In the genomic region with DNA sequence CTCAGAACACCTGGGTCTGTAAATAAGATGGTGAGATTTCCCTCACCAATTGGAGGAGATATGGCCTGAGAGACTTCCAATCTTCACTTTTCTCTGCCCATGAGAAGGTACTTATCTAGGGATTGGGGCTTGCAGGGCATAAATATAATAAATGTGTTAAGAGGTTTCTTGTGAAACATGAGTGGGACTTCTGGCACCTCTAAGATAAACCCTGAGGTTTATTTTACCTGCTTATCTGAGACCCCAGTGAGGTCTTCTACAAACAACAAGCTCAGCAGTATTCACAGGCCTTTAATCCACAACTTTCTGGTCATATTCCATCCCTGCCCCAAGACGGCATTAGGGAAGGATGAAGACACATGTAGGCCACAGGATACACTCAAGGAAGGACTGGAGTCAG, we compare ENCODE assay signal across 22 mouse cellular contexts. TPM values are rescaled to one million over a fixed set of nuclear protein-coding genes. Genes with fewer than 3 reads are reported as not detected.
DNase-seq lines count a peak whose midpoint lies in the region; ATAC-seq and TF ChIP-seq lines count a peak whose summit lies in the region.
"Had no signal": no experiment of that assay in that cellular context is flagged by ENCODE, and none has a peak within 500 bp of the region (broad histone marks: within the 10 kb centered on the region; RNA-seq: fewer than 3 reads in every experiment).

No protein-coding gene starts in this region.

- intact Hi-C loops in left cerebral cortex, adult 2 months (cut with DNase I), result no loop called here
- intact Hi-C loops in left cerebral cortex, postnatal 4 days (cut with DNase I), result no loop called here

- H3K4me3 ChIP-seq in left cerebral cortex, adult 2 months, result no peak overlapping the region
- H3K4me3 ChIP-seq in liver, embryonic 12.5 days, result no peak overlapping the region
- no peak overlapping the region for H3K4me3 ChIP-seq in liver, embryonic 16.5 days (ENCODE audit: low read depth, low read length)
- H3K4me3 ChIP-seq in forebrain, embryonic 12.5 days (replicated peaks), result no peak overlapping the region
- H3K4me3 ChIP-seq: embryonic facial prominence, embryonic 13.5 days; forebrain, embryonic 15.5 days; heart, embryonic 10.5 days; hindbrain, embryonic 12.5 days had no signal

- H3K4me1 ChIP-seq in liver, embryonic 12.5 days, result peaks cover 48% of the 10 kb centered on the region
- H3K4me1 ChIP-seq in liver, embryonic 16.5 days (ENCODE audit: control insufficient read depth, low read depth, low read length), result peaks cover 36% of the 10 kb centered on the region
- no peaks in the 10 kb centered on the region for H3K4me1 ChIP-seq in forebrain, embryonic 12.5 days
- H3K4me1 ChIP-seq: embryonic facial prominence, embryonic 13.5 days; forebrain, embryonic 15.5 days; heart, embryonic 10.5 days; hindbrain, embryonic 12.5 days had no signal

- no peaks in the 10 kb centered on the region for H3K27me3 ChIP-seq in liver, embryonic 12.5 days (replicated peaks)
- H3K27me3 ChIP-seq in liver, embryonic 16.5 days (ENCODE audit: control insufficient read depth, insufficient read depth, low read depth, low read length), result no peaks in the 10 kb centered on the region
- no peaks in the 10 kb centered on the region for H3K27me3 ChIP-seq in forebrain, embryonic 12.5 days
- H3K27me3 ChIP-seq: embryonic facial prominence, embryonic 13.5 days; forebrain, embryonic 15.5 days; hindbrain, embryonic 12.5 days; Patski had no signal

- 56% methylated on average over 1 of the region's 1 CpGs for WGBS in liver, embryonic 12.5 days (ENCODE audit: insufficient replicate concordance)
- 44% methylated on average over 1 of the region's 1 CpGs for WGBS in liver, embryonic 16.5 days (ENCODE audit: insufficient replicate concordance)
- 91% methylated on average over 1 of the region's 1 CpGs for WGBS in forebrain, embryonic 12.5 days

- DNase-seq in left cerebral cortex, adult 2 months (ENCODE audit: extremely low spot score in 1 of 2, low spot score in 2 of 2), result no peak
- DNase-seq in left cerebral cortex, postnatal 4 days, result no peak
- DNase-seq in cerebellum, adult 9-11 months, result no peak
- DNase-seq: adrenal gland, adult 2 months; adrenal gland, postnatal 25 days; cerebellum, adult 8-10 months; cerebellum, postnatal 36 days; gastrocnemius, postnatal 36 days; heart, adult 11 months; heart, postnatal 10 days; heart, postnatal 4 days had no signal

- peak overlapping the region; percentile 82 for H3K27ac ChIP-seq in left cerebral cortex, adult 2 months
- H3K27ac ChIP-seq in liver, embryonic 12.5 days, result peak overlapping the region; percentile 92
- H3K27ac ChIP-seq in liver, embryonic 16.5 days (ENCODE audit: low read length), result peak overlapping the region; percentile 51
- H3K27ac ChIP-seq in forebrain, embryonic 12.5 days, result no peak overlapping the region
- H3K27ac ChIP-seq: embryonic facial prominence, embryonic 13.5 days; forebrain, embryonic 15.5 days; heart, embryonic 10.5 days; hindbrain, embryonic 12.5 days had no signal

- no peak for TF ChIP-seq CTCF in left cerebral cortex, adult 2 months (IDR thresholded peaks at IDR 0.05)

- H3K36me3 ChIP-seq in liver, embryonic 12.5 days, result peaks cover 79% of the 10 kb centered on the region
- peaks cover 25% of the 10 kb centered on the region for H3K36me3 ChIP-seq in liver, embryonic 16.5 days (ENCODE audit: control insufficient read depth, insufficient read depth)
- H3K36me3 ChIP-seq in forebrain, embryonic 12.5 days (replicated peaks), result peaks cover 75% of the 10 kb centered on the region

- peak overlapping the region; percentile 17; the same call in 1 of the 2 replicates for H3K4me2 ChIP-seq in liver, embryonic 12.5 days
- H3K4me2 ChIP-seq in liver, embryonic 16.5 days (ENCODE audit: low read depth, low read length), result no peak overlapping the region
- no peak overlapping the region for H3K4me2 ChIP-seq in forebrain, embryonic 12.5 days
- H3K4me2 ChIP-seq: embryonic facial prominence, embryonic 13.5 days; forebrain, embryonic 15.5 days; hindbrain, embryonic 12.5 days had no signal

- ATAC-seq in liver, embryonic 12.5 days, result peak; percentile 42; the same call in 1 of the 2 replicates
- peak; percentile 25; the same call in 1 of the 2 replicates for ATAC-seq in liver, embryonic 16.5 days (ENCODE audit: low read depth)
- no peak for ATAC-seq in erythroid progenitor cell, adult 5-6 weeks (replicated peaks; ENCODE audit: low FRiP score, poor library complexity, severe bottlenecking)
- no peak for ATAC-seq in forebrain, embryonic 12.5 days (ENCODE audit: low FRiP score)
- ATAC-seq: activated CD4-positive, CD25-positive, alpha-beta regulatory T cell, adult 4 months; forebrain, embryonic 15.5 days; hindbrain, embryonic 16.5 days; Patski had no signal

- 0 out of 2 replicates have a peak overlapping the region, but pooled peaks have one; percentile 15 for H3K9ac ChIP-seq in liver, embryonic 12.5 days
- H3K9ac ChIP-seq in liver, embryonic 16.5 days (ENCODE audit: low read depth, low read length), result no peak overlapping the region
- no peak overlapping the region for H3K9ac ChIP-seq in forebrain, embryonic 12.5 days
- H3K9ac ChIP-seq: embryonic facial prominence, embryonic 13.5 days; forebrain, embryonic 15.5 days; hindbrain, embryonic 12.5 days had no signal

- no peaks in the 10 kb centered on the region for H3K9me3 ChIP-seq in liver, embryonic 12.5 days (replicated peaks)
- H3K9me3 ChIP-seq in liver, embryonic 16.5 days (replicated peaks; ENCODE audit: control insufficient read depth, low read length), result no peaks in the 10 kb centered on the region
- no peaks in the 10 kb centered on the region for H3K9me3 ChIP-seq in forebrain, embryonic 12.5 days
- H3K9me3 ChIP-seq: embryonic facial prominence, embryonic 13.5 days; forebrain, embryonic 15.5 days; heart, embryonic 10.5 days; hindbrain, embryonic 12.5 days had no signal

RNA-seq across cellular contexts. Expression of a gene that starts 10.7 kb away (rescaled TPM):
- total RNA-seq in left cerebral cortex, adult 2 months (2021), result 100 to 1,000 TPM in 1 of 2 experiments, 10 to 100 TPM in 1; 96.3 to 106 TPM
- total RNA-seq in left cerebral cortex, postnatal 4 days (2021), result 10 to 100 TPM; 56.3 to 68.9 TPM
- 46.1 and 48.7 TPM in 2 replicates for polyA plus RNA-seq in liver, embryonic 12.5 days (2016; fragmentation: Nextera tagmentation; extraction: Ambion mirVana)
- polyA plus RNA-seq in liver, embryonic 16.5 days (2015; fragmentation: Nextera tagmentation; extraction: Ambion mirVana), result 43.0 and 48.3 TPM in 2 replicates
- 28.1 and 73.5 TPM in 2 replicates for total RNA-seq in erythroid progenitor cell, adult 5-6 weeks (2015; ENCODE audit: low replicate concordance)
- total RNA-seq in erythroid progenitor cell, adult 5-6 weeks (2017; ENCODE audit: low replicate concordance), result 67.4 and 68.5 TPM in 2 replicates
- polyA plus RNA-seq in forebrain, embryonic 12.5 days (2016; fragmentation: Nextera tagmentation; extraction: Ambion mirVana), result 47.8 and 49.7 TPM in 2 replicates

RNA-seq across cellular contexts. Expression of a gene that starts 11.2 kb away (rescaled TPM):
- 100 to 1,000 TPM; 202 to 214 TPM for total RNA-seq in left cerebral cortex, adult 2 months (2021)
- 10 to 100 TPM; 29.0 to 34.9 TPM for total RNA-seq in left cerebral cortex, postnatal 4 days (2021)
- 1.6 and 1.7 TPM in 2 replicates for polyA plus RNA-seq in liver, embryonic 12.5 days (2016; fragmentation: Nextera tagmentation; extraction: Ambion mirVana)
- polyA plus RNA-seq in liver, embryonic 16.5 days (2015; fragmentation: Nextera tagmentation; extraction: Ambion mirVana), result 1.6 and 1.9 TPM in 2 replicates
- total RNA-seq in erythroid progenitor cell, adult 5-6 weeks (2015; ENCODE audit: low replicate concordance), result 1.8 TPM in 1 of 2 replicates, not detected in the other
- total RNA-seq in erythroid progenitor cell, adult 5-6 weeks (2017; ENCODE audit: low replicate concordance), result 0.15 and 0.90 TPM in 2 replicates
- polyA plus RNA-seq in forebrain, embryonic 12.5 days (2016; fragmentation: Nextera tagmentation; extraction: Ambion mirVana), result 7.2 and 7.4 TPM in 2 replicates

RNA-seq across cellular contexts. Expression of a gene that starts 13.7 kb away (rescaled TPM):
- total RNA-seq in left cerebral cortex, adult 2 months (2021), result 10 to 100 TPM; 35.7 to 39.7 TPM
- 10 to 100 TPM; 48.3 to 48.7 TPM for total RNA-seq in left cerebral cortex, postnatal 4 days (2021)
- 69.9 and 75.2 TPM in 2 replicates for polyA plus RNA-seq in liver, embryonic 12.5 days (2016; fragmentation: Nextera tagmentation; extraction: Ambion mirVana)
- polyA plus RNA-seq in liver, embryonic 16.5 days (2015; fragmentation: Nextera tagmentation; extraction: Ambion mirVana), result 37.0 and 41.0 TPM in 2 replicates
- 20.2 and 23.9 TPM in 2 replicates for total RNA-seq in erythroid progenitor cell, adult 5-6 weeks (2015; ENCODE audit: low replicate concordance)
- total RNA-seq in erythroid progenitor cell, adult 5-6 weeks (2017; ENCODE audit: low replicate concordance), result 43.3 and 56.7 TPM in 2 replicates
- polyA plus RNA-seq in forebrain, embryonic 12.5 days (2016; fragmentation: Nextera tagmentation; extraction: Ambion mirVana), result 145 and 147 TPM in 2 replicates

RNA-seq across cellular contexts. Expression of a gene that starts 23.9 kb away (rescaled TPM):
- total RNA-seq in left cerebral cortex, adult 2 months (2021), result 10 to 100 TPM; 10.0 to 12.5 TPM
- 1 to 10 TPM; 8.8 to 9.1 TPM for total RNA-seq in left cerebral cortex, postnatal 4 days (2021)
- 7.8 and 8.4 TPM in 2 replicates for polyA plus RNA-seq in liver, embryonic 12.5 days (2016; fragmentation: Nextera tagmentation; extraction: Ambion mirVana)
- 4.1 and 4.5 TPM in 2 replicates for polyA plus RNA-seq in liver, embryonic 16.5 days (2015; fragmentation: Nextera tagmentation; extraction: Ambion mirVana)
- 5.0 and 7.2 TPM in 2 replicates for total RNA-seq in erythroid progenitor cell, adult 5-6 weeks (2015; ENCODE audit: low replicate concordance)
- total RNA-seq in erythroid progenitor cell, adult 5-6 weeks (2017; ENCODE audit: low replicate concordance), result 0.61 and 5.3 TPM in 2 replicates
- 13.1 and 16.9 TPM in 2 replicates for polyA plus RNA-seq in forebrain, embryonic 12.5 days (2016; fragmentation: Nextera tagmentation; extraction: Ambion mirVana)

RNA-seq across cellular contexts. Expression of a gene that starts 23.9 kb away (rescaled TPM):
- 1 to 10 TPM; 7.9 to 8.7 TPM for total RNA-seq in left cerebral cortex, adult 2 months (2021)
- total RNA-seq in left cerebral cortex, postnatal 4 days (2021), result 1 to 10 TPM; 7.8 to 9.7 TPM
- polyA plus RNA-seq in liver, embryonic 12.5 days (2016; fragmentation: Nextera tagmentation; extraction: Ambion mirVana), result 16.1 and 16.9 TPM in 2 replicates
- 7.9 and 8.8 TPM in 2 replicates for polyA plus RNA-seq in liver, embryonic 16.5 days (2015; fragmentation: Nextera tagmentation; extraction: Ambion mirVana)
- total RNA-seq in erythroid progenitor cell, adult 5-6 weeks (2015; ENCODE audit: low replicate concordance), result 14.1 and 18.0 TPM in 2 replicates
- 6.3 and 7.6 TPM in 2 replicates for total RNA-seq in erythroid progenitor cell, adult 5-6 weeks (2017; ENCODE audit: low replicate concordance)
- polyA plus RNA-seq in forebrain, embryonic 12.5 days (2016; fragmentation: Nextera tagmentation; extraction: Ambion mirVana), result 16.8 and 19.3 TPM in 2 replicates

Comparison
In these comparisons a context has a peak if more than half of its experiments do, and no peak if none do; other contexts are left out.
1. ATAC-seq: peak in liver, embryonic 12.5 days (single experiment) and liver, embryonic 16.5 days (single experiment); none in erythroid progenitor cell, adult 5-6 weeks (single experiment) and forebrain, embryonic 12.5 days (single experiment).
2. RNA of a gene that starts 11.2 kb away (total RNA-seq): 202 to 214 TPM in left cerebral cortex, adult 2 months and 29.0 to 34.9 TPM in left cerebral cortex, postnatal 4 days; 0.15 to 1.8 TPM in erythroid progenitor cell, adult 5-6 weeks; every median in the first group is over 10 times any median in the second.